Mouse (Mus musculus) urinary bladder, postnatal 25 days (tissue): ENCODE data around the gene Podxl.

ENCODE experiments used
- DNase-seq: peaks from one replicate; pipeline ENCODE4 v3.0.0; 2022; ENCODE audit warnings: low spot score

The Podxl gene

GRCm38 (mm10) chr6:31563235-31564181, at the start of gene Podxl:
TSS of gene Podxl (minus strand) at chr6:31563981.
- peak; percentile 57 for DNase-seq

- no peak for DNase-seq
Observed at GRCm38 (mm10) chr6:31612560-31613270, 48.9 kb upstream of the Podxl start.

DNA sequence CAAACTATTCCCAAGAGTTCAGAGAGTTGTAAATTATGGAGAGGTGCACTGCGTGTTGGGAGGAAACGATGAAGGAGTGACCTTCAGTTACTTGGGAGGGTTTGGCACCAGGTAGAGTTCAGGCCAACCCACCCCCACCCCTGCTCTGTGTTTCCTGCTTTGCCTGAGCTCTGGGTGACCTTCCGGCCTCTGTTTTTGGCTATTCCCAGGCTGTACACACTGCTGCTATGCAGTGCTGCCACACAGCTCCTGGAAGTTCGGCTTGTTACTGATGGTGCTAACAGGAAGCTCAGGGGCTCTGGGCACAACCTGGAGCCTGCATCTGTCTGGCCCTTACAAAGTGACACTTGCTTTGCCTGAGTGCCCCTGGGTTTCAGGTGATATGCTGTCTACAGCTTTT, 42.6 kb upstream of the Podxl start:
- DNase-seq, result no peak

GRCm38 (mm10) chr6:31604629-31605265, 41.0 kb upstream of the Podxl start:
- DNase-seq, result no peak

DNA sequence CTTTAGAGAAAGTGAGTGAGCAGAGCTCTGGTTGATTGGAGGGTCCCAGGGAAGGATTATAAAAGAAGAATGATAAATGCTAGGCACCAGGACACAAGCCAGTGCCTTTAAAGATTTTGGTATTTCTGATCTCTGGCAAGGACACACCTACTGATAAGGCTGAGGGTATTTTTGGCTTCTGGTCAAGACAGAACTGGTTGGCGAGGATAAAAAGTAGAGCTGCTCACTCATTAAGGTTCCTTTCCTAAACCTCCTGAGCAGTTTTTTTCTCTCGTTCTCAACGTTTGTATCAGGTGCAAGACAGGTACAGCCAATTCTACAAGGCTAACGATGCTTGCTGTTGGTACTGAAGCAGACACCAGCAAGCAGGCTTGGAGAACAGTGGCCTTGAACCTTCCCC, 38.7 kb upstream of the Podxl start:
- DNase-seq, result no peak

GRCm38 (mm10) chr6:31601131-31601530, 37.4 kb upstream of the Podxl start:
- no peak for DNase-seq

GRCm38 (mm10) chr6:31599863-31600262, 36.1 kb upstream of the Podxl start:
- no peak for DNase-seq

DNA sequence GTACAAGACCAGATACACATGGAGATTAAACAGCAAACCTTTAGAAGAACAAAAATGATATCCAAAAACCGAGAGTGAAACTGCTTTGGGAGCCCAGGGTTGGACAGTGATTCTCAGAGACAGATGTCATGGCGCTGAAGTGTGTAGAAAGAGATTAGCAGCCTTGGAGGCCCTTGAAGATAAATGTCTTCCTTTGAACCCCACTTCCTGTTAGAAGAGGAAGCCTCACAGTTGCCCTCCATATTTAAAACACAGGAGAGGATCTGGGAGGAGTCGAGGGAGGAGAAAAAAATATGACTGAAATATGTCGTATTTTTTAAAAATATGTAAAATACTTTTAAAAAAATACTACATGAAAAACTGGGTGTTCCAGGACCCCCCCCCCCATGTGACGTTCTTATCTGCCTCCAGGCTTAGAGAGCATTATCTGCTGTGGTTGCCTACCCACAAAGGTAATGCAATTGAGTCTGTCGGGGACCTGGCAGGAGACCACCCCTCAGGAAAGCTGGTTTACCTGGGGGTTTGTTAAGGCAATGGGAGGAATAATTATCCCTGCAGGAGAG, 34.6 kb upstream of the Podxl start:
- no peak for DNase-seq

GRCm38 (mm10) chr6:31597136-31597460, 33.3 kb upstream of the Podxl start:
- no peak for DNase-seq

GRCm38 (mm10) chr6:31596346-31597135, 32.8 kb upstream of the Podxl start:
- DNase-seq, result no peak

GRCm38 (mm10) chr6:31592579-31593238, 28.9 kb upstream of the Podxl start:
- DNase-seq, result no peak

DNA sequence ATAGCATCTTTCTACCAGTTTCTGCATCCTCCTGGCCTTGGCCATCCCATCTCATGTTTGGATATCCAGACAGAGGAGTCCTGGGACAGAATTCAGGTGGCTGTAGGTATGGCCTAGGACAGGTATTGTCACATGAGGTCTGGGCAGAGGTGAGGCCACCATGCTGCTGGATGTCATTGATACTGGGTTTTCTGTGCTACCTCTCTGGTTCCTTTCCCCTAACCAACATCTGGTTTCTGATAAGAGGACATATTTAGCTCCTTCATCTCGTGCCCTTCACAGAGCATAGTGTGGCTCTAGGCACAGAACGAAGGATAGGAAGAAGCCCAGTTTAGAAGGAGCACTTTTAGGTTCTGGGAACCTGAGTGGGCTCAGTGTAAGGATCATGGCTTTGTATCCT, 28.3 kb upstream of the Podxl start:
- no peak for DNase-seq

- no peak for DNase-seq
Observed at GRCm38 (mm10) chr6:31591676-31592075, 27.9 kb upstream of the Podxl start.

- no peak for DNase-seq
Observed at GRCm38 (mm10) chr6:31590754-31591153, 27.0 kb upstream of the Podxl start.

DNA sequence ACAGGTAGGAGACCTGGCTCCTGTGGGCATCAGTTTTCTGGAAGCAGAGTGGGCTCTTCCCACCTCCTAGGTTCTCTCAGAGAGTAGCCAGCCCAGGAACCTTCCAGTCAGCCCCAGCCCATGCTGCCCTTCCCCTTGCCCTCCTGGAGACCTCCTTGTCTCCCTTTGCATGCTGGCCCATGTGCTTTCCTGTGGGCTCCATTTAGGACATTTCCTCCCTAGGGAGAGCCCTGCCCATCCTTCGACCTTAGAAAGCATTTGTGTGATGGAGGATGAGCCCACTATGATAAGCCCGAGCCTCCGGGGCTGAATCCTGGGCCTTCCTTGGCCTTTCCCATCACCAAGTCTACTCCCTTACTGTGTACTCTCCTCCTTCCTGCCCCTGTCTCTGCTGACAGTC, 25.5 kb upstream of the Podxl start:
- DNase-seq, result no peak

DNA sequence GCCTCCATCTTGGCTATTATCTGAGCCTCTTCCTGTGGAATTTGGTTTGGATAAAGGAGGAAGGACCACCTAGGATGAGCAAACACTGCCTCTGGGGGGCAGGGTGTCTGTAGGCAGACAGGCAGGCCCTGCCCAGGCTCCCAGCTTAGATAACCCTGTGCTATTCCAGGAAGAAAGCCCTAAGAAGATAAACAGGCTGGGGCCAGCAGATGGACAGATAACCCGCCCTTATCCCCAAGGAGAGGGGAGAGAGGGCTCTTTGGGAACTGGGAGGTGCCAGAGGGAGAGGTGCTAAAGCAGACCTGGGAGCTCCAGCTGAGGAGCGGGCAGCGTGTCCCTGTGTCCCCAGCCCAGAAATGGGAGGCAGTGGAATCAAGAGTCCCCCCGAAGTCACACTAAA, 23.9 kb upstream of the Podxl start:
- DNase-seq, result no peak

- DNase-seq, result no peak
Observed at GRCm38 (mm10) chr6:31586127-31586526, 22.3 kb upstream of the Podxl start.

DNA sequence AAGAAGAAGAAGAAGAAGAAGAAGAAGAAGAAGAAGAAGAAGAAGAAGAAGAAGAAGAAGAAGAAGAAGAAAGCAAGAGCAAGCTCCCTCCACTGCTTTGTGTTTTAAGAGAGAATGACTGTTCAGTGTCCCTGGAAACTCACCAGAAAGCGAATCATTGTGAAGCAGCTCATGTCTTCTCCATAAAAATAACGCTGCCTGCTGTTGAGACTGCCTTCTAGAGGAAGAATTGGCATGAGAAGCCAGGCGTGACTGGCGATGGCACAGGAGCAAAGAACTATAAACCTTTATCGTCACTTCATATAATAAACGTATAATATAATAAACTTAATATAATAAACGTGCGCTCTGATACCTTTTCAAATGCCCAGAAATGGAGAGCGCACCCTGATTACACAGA, 12.4 kb upstream of the Podxl start:
- no peak for DNase-seq

DNA sequence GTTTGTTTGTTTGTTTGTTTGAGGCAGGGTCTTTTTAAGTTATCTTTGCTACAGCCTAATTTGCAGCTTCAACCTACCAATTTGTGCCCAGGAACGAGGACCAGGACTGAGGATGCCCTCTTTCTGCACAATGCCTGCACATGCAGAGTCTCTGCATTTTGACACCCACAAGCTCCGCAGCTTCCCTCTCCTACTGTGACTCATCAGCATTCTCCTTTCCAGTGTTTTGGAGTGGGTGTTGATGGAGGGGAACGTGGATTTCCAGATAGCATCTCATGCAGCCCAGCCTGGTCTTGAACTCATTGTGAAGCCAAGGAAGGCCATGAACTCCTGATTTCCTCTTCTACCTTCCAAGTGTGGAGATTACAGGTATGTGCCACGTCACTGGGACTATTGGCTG, 11.3 kb upstream of the Podxl start:
- DNase-seq, result no peak

DNA sequence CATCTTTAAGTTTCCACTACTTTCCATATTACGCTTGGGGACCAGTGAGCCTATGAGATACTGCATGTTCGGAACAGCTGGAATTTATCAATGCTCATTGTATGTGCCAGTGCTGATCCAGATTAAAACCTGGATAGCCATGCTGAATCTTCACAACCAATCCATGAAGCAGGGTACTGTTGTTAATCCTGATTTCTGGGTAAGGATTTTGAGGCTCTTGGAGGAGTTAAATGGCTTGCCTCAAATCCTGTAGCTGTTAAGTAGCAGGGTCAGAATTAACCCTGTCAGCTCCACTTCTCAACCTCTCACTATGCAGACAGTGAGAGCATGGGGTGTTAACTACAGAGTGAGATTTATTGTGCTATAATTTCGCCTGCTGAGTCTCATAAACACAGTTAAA, 7.7 kb upstream of the Podxl start:
- DNase-seq, result no peak

DNA sequence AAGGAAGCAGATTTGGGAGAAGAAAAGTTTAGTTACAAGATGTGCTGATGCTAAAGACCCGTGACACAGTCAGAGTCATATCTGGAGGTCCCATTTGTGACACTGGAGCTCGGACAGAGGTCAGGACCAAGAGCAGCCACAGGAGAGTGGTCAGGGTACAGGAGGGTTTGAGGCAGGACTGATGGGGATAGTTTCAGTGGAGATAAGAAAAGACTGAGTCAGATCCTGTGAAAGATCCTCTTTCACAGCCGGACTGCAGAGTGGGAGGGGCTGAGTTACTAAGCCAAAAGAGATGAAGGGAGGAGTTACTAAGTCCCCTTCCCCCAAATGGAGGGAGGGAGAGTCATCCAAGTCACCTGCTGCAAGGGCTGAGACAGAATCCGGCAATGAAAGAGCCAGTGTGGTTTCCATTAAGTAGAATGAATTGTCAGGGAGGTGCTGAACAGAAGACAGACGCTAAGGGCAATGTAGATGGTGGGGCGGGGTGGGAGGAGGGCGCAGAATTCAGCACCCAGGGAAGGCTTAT, 4.4 kb upstream of the Podxl start:
- no peak for DNase-seq
